Mouse (Mus musculus): ENCODE measurements at regions not wholly inside any gene's neighbourhood (a gene's known extent, or its start where the extent isn't known, plus 50 kb on each side); places are given as distances from the start of the nearest gene placed in this dataset.
"Not testable (repeated sequence)": the region's sequence is repeated elsewhere in the genome, so short reads cannot be mapped to it uniquely, and the experiment has no call there.

GRCm38 (mm10) chr14:53301722-53302490 is 806.4 kb upstream of the Olfr1507 start:
- in situ Hi-C loops (cut with MboI; ENCODE audit: low sequenced_read_pairs in 2 of 2, unreplicated experiment in 2 of 2); H3K27ac ChIP-seq (ENCODE audit: insufficient read depth, low read depth, low read length, poor library complexity, severe bottlenecking); H3K9ac ChIP-seq (ENCODE audit: insufficient read depth, low read depth, low read length, poor library complexity, severe bottlenecking); H3K36me3 ChIP-seq (ENCODE audit: control insufficient read depth, insufficient read depth, low read length, poor library complexity, severe bottlenecking); DNase-seq (ENCODE audit: low read depth, low spot score); H3K9me3 ChIP-seq (ENCODE audit: control insufficient read depth, insufficient read depth, low read depth, low read length); H3K4me3 ChIP-seq (ENCODE audit: insufficient read depth in 1 of 2, low read depth in 1 of 2, low read length in 2 of 2, poor library complexity in 1 of 2, severe bottlenecking in 1 of 2); H3K4me1 ChIP-seq (ENCODE audit: control insufficient read depth in 2 of 2, insufficient read depth in 2 of 2, low read length in 2 of 2, poor library complexity in 1 of 2): not testable (repeated sequence)

- H3K9ac ChIP-seq (ENCODE audit: insufficient read depth, low read depth, low read length, poor library complexity, severe bottlenecking); H3K4me1 ChIP-seq (ENCODE audit: control insufficient read depth in 2 of 2, insufficient read depth in 2 of 2, low read length in 2 of 2, poor library complexity in 1 of 2); H3K36me3 ChIP-seq (ENCODE audit: control insufficient read depth, insufficient read depth, low read length, poor library complexity, severe bottlenecking); in situ Hi-C loops (cut with MboI; ENCODE audit: low sequenced_read_pairs in 2 of 2, unreplicated experiment in 2 of 2); H3K9me3 ChIP-seq (ENCODE audit: control insufficient read depth, insufficient read depth, low read depth, low read length); DNase-seq (ENCODE audit: low read depth, low spot score); H3K27ac ChIP-seq (ENCODE audit: insufficient read depth, low read depth, low read length, poor library complexity, severe bottlenecking); H3K4me3 ChIP-seq (ENCODE audit: insufficient read depth in 1 of 2, low read depth in 1 of 2, low read length in 2 of 2, poor library complexity in 1 of 2, severe bottlenecking in 1 of 2): not testable (repeated sequence)
These were observed 805.6 kb upstream of the Olfr1507 start for GRCm38 (mm10) chr14:53301110-53301509.

DNA sequence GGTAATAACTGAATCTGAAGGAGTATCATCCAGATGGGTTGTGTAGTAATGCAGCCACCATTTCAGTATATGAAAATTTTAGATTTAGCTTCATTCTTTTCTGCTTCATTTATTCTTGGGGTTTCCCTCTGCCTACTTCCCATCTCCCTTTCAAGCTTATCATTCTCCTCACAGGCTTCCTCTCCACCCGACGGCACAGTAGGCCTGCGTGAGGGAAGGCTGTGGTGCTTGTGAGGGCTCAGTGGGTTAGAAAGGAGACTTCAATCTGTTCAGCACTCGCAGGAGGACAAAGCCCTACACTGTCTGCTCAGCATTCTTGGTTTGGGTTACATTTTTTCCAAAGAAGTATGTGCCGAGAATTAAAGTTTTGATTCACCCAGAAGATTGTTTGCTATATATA is 804.2 kb upstream of the Olfr1507 start:
- DNase-seq (ENCODE audit: low read depth, low spot score); in situ Hi-C loops (cut with MboI; ENCODE audit: low sequenced_read_pairs in 2 of 2, unreplicated experiment in 2 of 2); H3K27ac ChIP-seq (ENCODE audit: insufficient read depth, low read depth, low read length, poor library complexity, severe bottlenecking); H3K9ac ChIP-seq (ENCODE audit: insufficient read depth, low read depth, low read length, poor library complexity, severe bottlenecking); H3K4me1 ChIP-seq (ENCODE audit: control insufficient read depth in 2 of 2, insufficient read depth in 2 of 2, low read length in 2 of 2, poor library complexity in 1 of 2); H3K9me3 ChIP-seq (ENCODE audit: control insufficient read depth, insufficient read depth, low read depth, low read length); H3K36me3 ChIP-seq (ENCODE audit: control insufficient read depth, insufficient read depth, low read length, poor library complexity, severe bottlenecking); H3K4me3 ChIP-seq (ENCODE audit: insufficient read depth in 1 of 2, low read depth in 1 of 2, low read length in 2 of 2, poor library complexity in 1 of 2, severe bottlenecking in 1 of 2): not testable (repeated sequence)

DNA sequence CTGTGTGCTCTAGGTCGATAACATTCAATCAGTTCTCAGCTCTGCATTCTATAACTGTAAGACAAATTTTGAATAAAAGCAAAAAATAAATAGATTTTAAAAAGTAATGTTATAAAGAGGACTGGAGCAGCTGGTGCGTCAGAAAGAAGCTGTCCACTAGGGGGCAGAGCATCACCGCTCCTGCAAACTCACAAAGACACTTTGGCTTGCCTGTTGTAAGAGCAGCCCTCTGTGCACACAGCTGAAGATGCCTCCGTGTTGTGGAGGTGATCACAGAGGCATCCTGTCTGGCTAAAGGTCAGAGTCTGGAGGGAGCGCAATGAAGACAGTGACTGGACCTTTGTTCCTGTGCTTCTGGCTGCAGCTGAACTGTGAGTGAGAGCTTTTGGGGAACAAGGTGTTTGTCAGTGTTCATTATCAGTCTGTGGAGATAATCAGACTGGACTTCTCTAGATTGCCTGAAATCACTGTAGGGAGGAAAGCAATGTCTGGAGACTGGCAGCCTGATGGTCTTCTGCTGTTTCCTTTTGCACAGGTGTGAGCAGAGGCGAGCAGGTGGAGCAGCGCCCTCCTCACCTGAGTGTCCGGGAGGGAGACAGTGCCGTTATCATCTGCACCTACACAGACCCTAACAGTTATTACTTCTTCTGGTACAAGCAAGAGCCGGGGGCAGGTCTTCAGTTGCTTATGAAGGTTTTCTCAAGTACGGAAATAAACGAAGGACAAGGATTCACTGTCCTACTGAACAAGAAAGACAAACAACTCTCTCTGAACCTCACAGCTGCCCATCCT is 788.0 kb upstream of the Olfr1507 start:
- H3K9me3 ChIP-seq (ENCODE audit: control insufficient read depth, insufficient read depth, low read depth, low read length); DNase-seq (ENCODE audit: low read depth, low spot score); in situ Hi-C loops (cut with MboI; ENCODE audit: low sequenced_read_pairs in 2 of 2, unreplicated experiment in 2 of 2); H3K27ac ChIP-seq (ENCODE audit: insufficient read depth, low read depth, low read length, poor library complexity, severe bottlenecking); H3K4me1 ChIP-seq (ENCODE audit: control insufficient read depth in 2 of 2, insufficient read depth in 2 of 2, low read length in 2 of 2, poor library complexity in 1 of 2); H3K36me3 ChIP-seq (ENCODE audit: control insufficient read depth, insufficient read depth, low read length, poor library complexity, severe bottlenecking); H3K9ac ChIP-seq (ENCODE audit: insufficient read depth, low read depth, low read length, poor library complexity, severe bottlenecking); H3K4me3 ChIP-seq (ENCODE audit: insufficient read depth in 1 of 2, low read depth in 1 of 2, low read length in 2 of 2, poor library complexity in 1 of 2, severe bottlenecking in 1 of 2): not testable (repeated sequence)

DNA sequence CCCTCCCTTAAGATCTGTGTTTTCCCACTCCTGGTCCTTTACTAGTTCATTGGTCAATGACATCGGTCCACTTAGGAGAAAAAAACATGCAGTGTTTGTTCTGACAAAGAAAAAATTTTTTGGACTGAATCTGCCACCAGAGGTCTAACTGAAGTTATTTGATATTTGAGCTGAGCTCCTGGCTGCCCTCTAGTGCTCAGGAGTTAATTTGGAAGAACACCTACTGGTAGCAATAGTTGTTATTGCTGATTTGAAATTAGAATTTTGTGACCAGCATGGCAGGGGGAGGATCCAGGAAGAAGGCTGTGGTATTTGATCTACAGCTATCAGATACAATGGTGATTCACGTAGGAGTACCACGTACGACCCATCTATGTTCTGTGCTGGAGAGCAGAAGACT is 777.7 kb upstream of the Olfr1507 start:
- in situ Hi-C loops (cut with MboI; ENCODE audit: low sequenced_read_pairs in 2 of 2, unreplicated experiment in 2 of 2); H3K4me3 ChIP-seq (ENCODE audit: insufficient read depth in 1 of 2, low read depth in 1 of 2, low read length in 2 of 2, poor library complexity in 1 of 2, severe bottlenecking in 1 of 2); H3K4me1 ChIP-seq (ENCODE audit: control insufficient read depth in 2 of 2, insufficient read depth in 2 of 2, low read length in 2 of 2, poor library complexity in 1 of 2); H3K27ac ChIP-seq (ENCODE audit: insufficient read depth, low read depth, low read length, poor library complexity, severe bottlenecking); H3K36me3 ChIP-seq (ENCODE audit: control insufficient read depth, insufficient read depth, low read length, poor library complexity, severe bottlenecking); H3K9ac ChIP-seq (ENCODE audit: insufficient read depth, low read depth, low read length, poor library complexity, severe bottlenecking); H3K9me3 ChIP-seq (ENCODE audit: control insufficient read depth, insufficient read depth, low read depth, low read length); DNase-seq (ENCODE audit: low read depth, low spot score): not testable (repeated sequence)

DNA sequence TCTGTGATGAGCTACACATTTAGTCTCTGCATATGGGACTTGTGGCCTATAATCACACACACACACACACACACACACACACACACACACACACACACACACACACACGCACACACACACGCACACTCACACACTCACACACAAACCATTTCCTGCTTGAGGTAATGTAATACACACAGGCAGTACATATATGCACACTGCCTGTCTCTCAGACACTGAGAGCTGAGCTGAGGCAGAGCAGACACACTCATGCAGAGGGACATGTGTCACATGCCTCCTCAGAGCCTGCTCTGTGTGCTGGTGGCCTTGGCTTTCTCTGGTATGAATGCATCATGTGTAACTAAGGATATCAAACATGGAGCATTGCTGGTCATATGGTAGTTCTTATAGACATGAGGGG is 772.1 kb upstream of the Olfr1507 start:
- H3K4me1 ChIP-seq (ENCODE audit: control insufficient read depth in 2 of 2, insufficient read depth in 2 of 2, low read length in 2 of 2, poor library complexity in 1 of 2); DNase-seq (ENCODE audit: low read depth, low spot score); H3K27ac ChIP-seq (ENCODE audit: insufficient read depth, low read depth, low read length, poor library complexity, severe bottlenecking); H3K4me3 ChIP-seq (ENCODE audit: insufficient read depth in 1 of 2, low read depth in 1 of 2, low read length in 2 of 2, poor library complexity in 1 of 2, severe bottlenecking in 1 of 2); in situ Hi-C loops (cut with MboI; ENCODE audit: low sequenced_read_pairs in 2 of 2, unreplicated experiment in 2 of 2); H3K36me3 ChIP-seq (ENCODE audit: control insufficient read depth, insufficient read depth, low read length, poor library complexity, severe bottlenecking); H3K9me3 ChIP-seq (ENCODE audit: control insufficient read depth, insufficient read depth, low read depth, low read length); H3K9ac ChIP-seq (ENCODE audit: insufficient read depth, low read depth, low read length, poor library complexity, severe bottlenecking): not testable (repeated sequence)

DNA sequence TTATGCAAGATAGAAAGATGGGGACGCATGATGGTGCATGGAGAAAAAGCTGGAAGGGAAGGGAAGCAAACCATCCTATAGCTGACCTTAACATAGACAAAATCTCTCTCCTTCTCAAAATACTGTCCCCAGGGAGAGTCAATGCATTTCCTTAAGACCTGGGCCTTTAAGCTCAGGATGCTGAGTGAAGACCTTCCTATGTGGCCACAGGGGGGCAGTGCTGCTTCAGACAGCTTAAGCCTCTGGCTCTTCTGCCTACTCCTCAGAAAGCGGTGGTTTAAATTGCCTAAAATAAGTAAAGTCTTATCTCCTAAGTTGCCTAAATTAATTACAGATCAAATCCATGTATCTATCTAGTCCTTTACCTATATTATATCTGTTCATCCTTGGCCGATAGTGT is 760.4 kb upstream of the Olfr1507 start:
- DNase-seq (ENCODE audit: low read depth, low spot score); in situ Hi-C loops (cut with MboI; ENCODE audit: low sequenced_read_pairs in 2 of 2, unreplicated experiment in 2 of 2); H3K9me3 ChIP-seq (ENCODE audit: control insufficient read depth, insufficient read depth, low read depth, low read length); H3K4me3 ChIP-seq (ENCODE audit: insufficient read depth in 1 of 2, low read depth in 1 of 2, low read length in 2 of 2, poor library complexity in 1 of 2, severe bottlenecking in 1 of 2); H3K36me3 ChIP-seq (ENCODE audit: control insufficient read depth, insufficient read depth, low read length, poor library complexity, severe bottlenecking); H3K27ac ChIP-seq (ENCODE audit: insufficient read depth, low read depth, low read length, poor library complexity, severe bottlenecking); H3K4me1 ChIP-seq (ENCODE audit: control insufficient read depth in 2 of 2, insufficient read depth in 2 of 2, low read length in 2 of 2, poor library complexity in 1 of 2); H3K9ac ChIP-seq (ENCODE audit: insufficient read depth, low read depth, low read length, poor library complexity, severe bottlenecking): not testable (repeated sequence)

DNA sequence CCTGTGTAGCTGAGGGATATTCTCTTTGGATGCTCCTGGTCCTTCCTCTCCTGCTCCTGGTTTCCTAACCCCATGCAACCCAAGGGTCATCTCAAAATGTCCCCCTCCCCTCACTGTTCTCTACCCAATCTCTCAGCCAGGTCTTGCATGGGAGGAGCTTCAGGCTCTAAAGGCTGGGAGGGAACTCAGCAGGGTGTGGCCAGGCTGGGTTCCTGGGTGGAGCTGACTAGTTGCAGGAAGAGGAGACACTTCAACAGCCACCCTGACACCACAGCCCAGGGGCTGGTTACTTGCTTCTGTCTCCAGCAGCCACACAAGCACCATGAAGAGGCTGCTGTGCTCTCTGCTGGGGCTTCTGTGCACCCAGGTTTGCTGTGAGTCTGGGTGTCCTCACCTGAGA is 757.9 kb upstream of the Olfr1507 start:
- H3K4me1 ChIP-seq (ENCODE audit: control insufficient read depth in 2 of 2, insufficient read depth in 2 of 2, low read length in 2 of 2, poor library complexity in 1 of 2); H3K27ac ChIP-seq (ENCODE audit: insufficient read depth, low read depth, low read length, poor library complexity, severe bottlenecking); H3K36me3 ChIP-seq (ENCODE audit: control insufficient read depth, insufficient read depth, low read length, poor library complexity, severe bottlenecking); H3K9ac ChIP-seq (ENCODE audit: insufficient read depth, low read depth, low read length, poor library complexity, severe bottlenecking); H3K9me3 ChIP-seq (ENCODE audit: control insufficient read depth, insufficient read depth, low read depth, low read length); H3K4me3 ChIP-seq (ENCODE audit: insufficient read depth in 1 of 2, low read depth in 1 of 2, low read length in 2 of 2, poor library complexity in 1 of 2, severe bottlenecking in 1 of 2); in situ Hi-C loops (cut with MboI; ENCODE audit: low sequenced_read_pairs in 2 of 2, unreplicated experiment in 2 of 2); DNase-seq (ENCODE audit: low read depth, low spot score): not testable (repeated sequence)

All from ES-E14 (cell line).